Mouse (Mus musculus) left cerebral cortex, adult 18-20 months (tissue): ENCODE results near the gene Cdk9. TPM values are rescaled to one million over a fixed set of nuclear protein-coding genes. Genes with fewer than 3 reads are reported as not detected.

Experiments used
- DNase-seq, 2 experiments: peaks; one replicate each; pipeline ENCODE4 v3.0.0; 2021 to 2022; ENCODE audit warnings: low spot score in 2 of 2, mixed read lengths in 1 of 2
- long read RNA-seq, 2 experiments: library from polyadenylated mRNA; stranded (forward); transcript quantifications; one replicate each; pipeline ENCODE4 v2.0.0; 2021
- total RNA-seq, 2 experiments: library from RNA; stranded (reverse); gene quantifications; 2 replicates each; pipeline ENCODE4 v1.2.3; 2021

The Cdk9 gene
- 100 to 1,000 TPM; 128 to 133 TPM for total RNA-seq
- long read RNA-seq, experiment 1, transcript Cdk9-201 (7 exons, 1,733 nt) = major isoform, 132 of 165 reads
- long read RNA-seq, experiment 1, transcript Cdk9-204 (5 exons, 3,565 nt) = minor isoform, 5 of 165 reads
- long read RNA-seq, experiment 1, partial matches to known transcripts = 15 of 165 reads
- long read RNA-seq, experiment 1, other reads (novel, unspliced or antisense) = 11 of 165 reads
- long read RNA-seq, experiment 2, transcript Cdk9-201 (7 exons, 1,733 nt) = major isoform, 98 of 117 reads
- long read RNA-seq, experiment 2, partial matches to known transcripts = 4 of 117 reads
- long read RNA-seq, experiment 2, other reads (novel, unspliced or antisense) = 10 of 117 reads

- DNase-seq = peak; percentile 90 to 93
Observed at GRCm38 (mm10) chr2:32712934-32713817, at the start of gene Cdk9. Gene Cdk9 (minus strand): TSS chr2:32713076.

GRCm38 (mm10) chr2:32761859-32762258, 49.0 kb upstream of the Cdk9 start:
- DNase-seq = peak in 1 of 2 experiments; percentile 37

GRCm38 (mm10) chr2:32761361-32761760, 48.5 kb upstream of the Cdk9 start:
- DNase-seq = peak; percentile 45 to 52

GRCm38 (mm10) chr2:32759001-32759400, 46.1 kb upstream of the Cdk9 start:
- DNase-seq = no peak

- no peak for DNase-seq
Observed at GRCm38 (mm10) chr2:32758503-32758902, 45.6 kb upstream of the Cdk9 start.

GRCm38 (mm10) chr2:32757056-32757845, 44.4 kb upstream of the Cdk9 start, which contains the start of gene Tor2a:
Gene Tor2a (plus strand): TSS chr2:32757234.
- DNase-seq = peak; percentile 96 to 97

GRCm38 (mm10) chr2:32756674-32757055, 43.8 kb upstream of the Cdk9 start:
- no peak for DNase-seq

- DNase-seq = no peak
Observed at GRCm38 (mm10) chr2:32752181-32752580, 39.3 kb upstream of the Cdk9 start.

- no peak for DNase-seq
Observed at GRCm38 (mm10) chr2:32751665-32752033, 38.8 kb upstream of the Cdk9 start.

GRCm38 (mm10) chr2:32750887-32751664, 38.2 kb upstream of the Cdk9 start:
- DNase-seq = no peak

GRCm38 (mm10) chr2:32750199-32750598, 37.3 kb upstream of the Cdk9 start:
- no peak for DNase-seq

- DNase-seq = no peak
Observed at GRCm38 (mm10) chr2:32749082-32749481, 36.2 kb upstream of the Cdk9 start.

- no peak for DNase-seq
Observed at GRCm38 (mm10) chr2:32744272-32744982, 31.6 kb upstream of the Cdk9 start.

- DNase-seq = peak; percentile 82 to 92
Observed at GRCm38 (mm10) chr2:32742173-32742531, 29.3 kb upstream of the Cdk9 start.

- peak; percentile 67 to 72 for DNase-seq
Observed at GRCm38 (mm10) chr2:32741273-32742172, 28.6 kb upstream of the Cdk9 start.

- no peak for DNase-seq
Observed at GRCm38 (mm10) chr2:32740916-32741272, 28.0 kb upstream of the Cdk9 start, which contains the start of gene 6330409D20Rik. Gene 6330409D20Rik (minus strand): TSS chr2:32741016.

- no peak for DNase-seq
Observed at GRCm38 (mm10) chr2:32739311-32739710, 26.4 kb upstream of the Cdk9 start.

- DNase-seq = no peak
Observed at GRCm38 (mm10) chr2:32737008-32737407, 24.1 kb upstream of the Cdk9 start.

- no peak for DNase-seq
Observed at GRCm38 (mm10) chr2:32736306-32736829, 23.5 kb upstream of the Cdk9 start.
